Mouse (Mus musculus): ENCODE data around the gene Iars2. TPM values are rescaled to one million over a fixed set of nuclear protein-coding genes. Genes with fewer than 3 reads are reported as not detected.
A peak's percentile ranks its signal among the peaks of the same experiment; 100 is the strongest.

Iars2 gene
- 31.4 and 33.6 TPM in 2 replicates for polyA plus RNA-seq (2015; fragmentation: Nextera tagmentation; extraction: Ambion mirVana)

GRCm38 (mm10) chr1:185328721-185329610 lies at the start of gene Iars2:
Iars2 (minus strand) TSS chr1:185329396.
- Histone ChIP-seq H3K4me3 (replicated peaks; ENCODE audit: low read depth, low read length) (peak within 1 kb of the TSS; percentile 80), H3K36me3 (ENCODE audit: insufficient read depth, low read length) (peaks cover 20% of the 10 kb centered on the region), H3K4me2 (ENCODE audit: low read length) (peak within 1 kb of the TSS; percentile 69), H3K27me3 (ENCODE audit: insufficient read depth, low read length) (no peaks in the 10 kb centered on the region), H3K9me3 (replicated peaks; ENCODE audit: low read length) (no peaks in the 10 kb centered on the region), H3K4me1 (replicated peaks; ENCODE audit: insufficient read depth, low read length) (peaks cover 13% of the 10 kb centered on the region; the same call in 1 of the 2 replicates), H3K27ac (peak within 1 kb of the TSS; percentile 96), H3K9ac (ENCODE audit: low read depth, low read length) (peak within 1 kb of the TSS; percentile 86)
- DNase-seq (ENCODE audit: low spot score) = peak; percentile 88
- peak; percentile 5; the same call in 1 of the 2 replicates for TF ChIP-seq CTCF (IDR thresholded peaks at IDR 0.05; ENCODE audit: low read depth)
- WGBS = under 1% methylated on average over 73 of the region's 76 CpGs
- ATAC-seq (replicated peaks; ENCODE audit: low FRiP score, low read depth) = peak; percentile 82

GRCm38 (mm10) chr1:185377429-185377828 lies 48.2 kb upstream of the Iars2 start:
- peaks cover 66% of the 10 kb centered on the region for H3K36me3 ChIP-seq (ENCODE audit: insufficient read depth, low read length)
- no peak overlapping the region for H3K4me3 ChIP-seq (replicated peaks; ENCODE audit: low read depth, low read length)
- H3K4me2 ChIP-seq (ENCODE audit: low read length) = no peak overlapping the region
- no peaks in the 10 kb centered on the region for H3K4me1 ChIP-seq (replicated peaks; ENCODE audit: insufficient read depth, low read length)
- no peak overlapping the region for H3K27ac ChIP-seq
- no peak for TF ChIP-seq CTCF (IDR thresholded peaks at IDR 0.05; ENCODE audit: low read depth)
- ATAC-seq (replicated peaks; ENCODE audit: low FRiP score, low read depth) = no peak
- WGBS = 81% methylated on average over 2 of the region's 2 CpGs
- no peak for DNase-seq (ENCODE audit: low spot score)
- no peak overlapping the region for H3K9ac ChIP-seq (ENCODE audit: low read depth, low read length)
- no peaks in the 10 kb centered on the region for H3K9me3 ChIP-seq (replicated peaks; ENCODE audit: low read length)
- no peaks in the 10 kb centered on the region for H3K27me3 ChIP-seq (ENCODE audit: insufficient read depth, low read length)

GRCm38 (mm10) chr1:185376390-185376789 lies 47.2 kb upstream of the Iars2 start:
- H3K4me3 ChIP-seq (replicated peaks; ENCODE audit: low read depth, low read length) = no peak overlapping the region
- no peak for TF ChIP-seq CTCF (IDR thresholded peaks at IDR 0.05; ENCODE audit: low read depth)
- no peak overlapping the region for H3K9ac ChIP-seq (ENCODE audit: low read depth, low read length)
- H3K4me1 ChIP-seq (replicated peaks; ENCODE audit: insufficient read depth, low read length) = no peaks in the 10 kb centered on the region
- H3K27me3 ChIP-seq (ENCODE audit: insufficient read depth, low read length) = no peaks in the 10 kb centered on the region
- no peak overlapping the region for H3K4me2 ChIP-seq (ENCODE audit: low read length)
- DNase-seq (ENCODE audit: low spot score) (no peak), ATAC-seq (replicated peaks; ENCODE audit: low FRiP score, low read depth) (no peak)
- peaks cover 69% of the 10 kb centered on the region for H3K36me3 ChIP-seq (ENCODE audit: insufficient read depth, low read length)
- H3K27ac ChIP-seq = no peak overlapping the region
- no peaks in the 10 kb centered on the region for H3K9me3 ChIP-seq (replicated peaks; ENCODE audit: low read length)

GRCm38 (mm10) chr1:185369979-185370378 lies 40.8 kb upstream of the Iars2 start:
- Histone ChIP-seq H3K4me1 (replicated peaks; ENCODE audit: insufficient read depth, low read length) (no peaks in the 10 kb centered on the region), H3K27me3 (ENCODE audit: insufficient read depth, low read length) (no peaks in the 10 kb centered on the region), H3K9ac (ENCODE audit: low read depth, low read length) (no peak overlapping the region), H3K4me2 (ENCODE audit: low read length) (no peak overlapping the region), H3K27ac (no peak overlapping the region), H3K4me3 (replicated peaks; ENCODE audit: low read depth, low read length) (no peak overlapping the region), H3K9me3 (replicated peaks; ENCODE audit: low read length) (no peaks in the 10 kb centered on the region), H3K36me3 (ENCODE audit: insufficient read depth, low read length) (peaks cover 37% of the 10 kb centered on the region)
- TF ChIP-seq CTCF (IDR thresholded peaks at IDR 0.05; ENCODE audit: low read depth) = no peak
- DNase-seq (ENCODE audit: low spot score) (no peak), ATAC-seq (replicated peaks; ENCODE audit: low FRiP score, low read depth) (no peak)
- 81% methylated on average over 6 of the region's 6 CpGs for WGBS

- H3K27me3 ChIP-seq (ENCODE audit: insufficient read depth, low read length) = no peaks in the 10 kb centered on the region
- H3K9me3 ChIP-seq (replicated peaks; ENCODE audit: low read length) = no peaks in the 10 kb centered on the region
- peaks cover 7% of the 10 kb centered on the region; the same call in 1 of the 2 replicates for H3K4me1 ChIP-seq (replicated peaks; ENCODE audit: insufficient read depth, low read length)
- WGBS = 81% methylated on average over 6 of the region's 6 CpGs
- DNase-seq (ENCODE audit: low spot score) = no peak
- H3K36me3 ChIP-seq (ENCODE audit: insufficient read depth, low read length) = peaks cover 20% of the 10 kb centered on the region
- no peak overlapping the region for H3K27ac ChIP-seq
- TF ChIP-seq CTCF (IDR thresholded peaks at IDR 0.05; ENCODE audit: low read depth) = no peak
- H3K9ac ChIP-seq (ENCODE audit: low read depth, low read length) = no peak overlapping the region
- no peak for ATAC-seq (replicated peaks; ENCODE audit: low FRiP score, low read depth)
- H3K4me3 ChIP-seq (replicated peaks; ENCODE audit: low read depth, low read length) = no peak overlapping the region
- H3K4me2 ChIP-seq (ENCODE audit: low read length) = no peak overlapping the region
Observed at GRCm38 (mm10) chr1:185367383-185367782, 38.2 kb upstream of the Iars2 start.

GRCm38 (mm10) chr1:185364183-185364540 lies 35.0 kb upstream of the Iars2 start:
- Histone ChIP-seq H3K4me3 (replicated peaks; ENCODE audit: low read depth, low read length) (peak overlapping the region; percentile 94), H3K9me3 (replicated peaks; ENCODE audit: low read length) (no peaks in the 10 kb centered on the region), H3K4me1 (replicated peaks; ENCODE audit: insufficient read depth, low read length) (peaks cover 12% of the 10 kb centered on the region; the same call in 1 of the 2 replicates), H3K9ac (ENCODE audit: low read depth, low read length) (peak overlapping the region; percentile 44; the same call in 1 of the 2 replicates), H3K27me3 (ENCODE audit: insufficient read depth, low read length) (no peaks in the 10 kb centered on the region), H3K27ac (no peak overlapping the region), H3K4me2 (ENCODE audit: low read length) (peak overlapping the region; percentile 77), H3K36me3 (ENCODE audit: insufficient read depth, low read length) (peaks cover 5% of the 10 kb centered on the region; the same call in 1 of the 2 replicates)
- DNase-seq (ENCODE audit: low spot score) = peak; percentile 10
- WGBS = 23% methylated on average over 6 of the region's 6 CpGs
- ATAC-seq (replicated peaks; ENCODE audit: low FRiP score, low read depth) = no peak
- no peak for TF ChIP-seq CTCF (IDR thresholded peaks at IDR 0.05; ENCODE audit: low read depth)

Data from kidney, postnatal 0 days (tissue).